Mouse (Mus musculus) bone marrow macrophage, adult 2 months (primary cell): Measurements from ENCODE around the gene Rps21. TPM values are rescaled to one million over a fixed set of nuclear protein-coding genes. Genes with fewer than 3 reads are reported as not detected.
A peak's percentile ranks its signal among the peaks of the same experiment; 100 is the strongest.

Source experiments
- H3K27ac ChIP-seq: 2 replicates; pipeline ENCODE4 v1.5.1; 2012; ENCODE audit warnings: low read depth, low read length; ENCODE audit not compliant: insufficient read depth
- H3K4me1 ChIP-seq: 2 replicates; pipeline ENCODE4 v1.6.1; 2012; ENCODE audit warnings: low read length; ENCODE audit not compliant: control insufficient read depth, insufficient read depth
- H3K4me3 ChIP-seq: 2 replicates; pipeline ENCODE4 v1.5.1; 2012; ENCODE audit warnings: mild to moderate bottlenecking, low read length, moderate library complexity; ENCODE audit not compliant: insufficient read depth
- CTCF ChIP-seq: IDR thresholded peaks from 2 replicates; pipeline ENCODE4 v1.5.1; 2012; ENCODE audit warnings: low read depth, mild to moderate bottlenecking, low read length, moderate library complexity
- POLR2A ChIP-seq: IDR thresholded peaks from 2 replicates; pipeline ENCODE4 v1.6.1; 2012; ENCODE audit warnings: mild to moderate bottlenecking, low read depth, low read length, borderline replicate concordance
- polyA plus RNA-seq: library from polyadenylated mRNA; stranded (reverse); fragments of >200 nt; gene quantifications from 2 replicates; pipeline ENCODE4 v1.2.4, GENCODE M21; 2012; ENCODE audit not compliant: missing spikeins, insufficient read depth, insufficient read length

The Rps21 gene
- polyA plus RNA-seq, 1 experiment = 1,564 TPM

DNA sequence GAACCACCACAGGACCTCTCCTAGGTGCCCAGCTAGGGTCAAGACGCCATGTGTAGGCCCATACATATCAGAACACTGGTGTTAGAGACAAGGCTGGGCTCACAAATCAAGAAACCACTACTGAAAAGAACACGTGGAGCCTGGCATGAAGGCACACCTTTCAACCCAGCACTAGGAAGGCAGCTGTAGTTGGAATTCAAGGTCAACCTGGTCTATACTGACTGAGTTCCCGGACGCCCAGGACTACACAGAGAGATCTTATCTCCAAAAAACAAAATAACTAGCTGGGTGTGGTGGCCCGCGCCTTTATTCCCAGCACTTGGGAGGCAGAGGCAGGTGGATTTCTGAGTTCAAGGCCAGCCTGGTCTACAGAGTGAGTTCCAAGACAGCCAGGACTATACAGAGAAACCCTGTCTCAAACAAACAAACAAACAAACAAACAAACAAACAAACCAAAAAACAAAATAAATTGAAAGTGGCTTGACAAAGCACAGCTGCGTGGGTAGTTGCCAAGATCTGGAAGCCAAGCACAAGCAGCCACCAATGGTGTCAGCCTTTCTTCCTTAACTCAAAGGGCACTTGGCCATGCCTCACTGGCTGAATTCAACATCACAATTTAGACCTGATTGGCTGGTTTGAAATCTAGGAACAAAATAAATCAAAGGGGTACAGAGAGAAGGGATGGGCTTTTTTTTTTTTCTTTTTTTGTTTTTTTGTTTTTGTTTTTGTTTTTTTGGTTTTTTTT, 19.4 kb upstream of the Rps21 start:
- H3K27ac ChIP-seq = no peak overlapping the region
- no peaks in the 10 kb centered on the region for H3K4me1 ChIP-seq
- H3K4me3 ChIP-seq = no peak overlapping the region
- TF ChIP-seq CTCF (no peak), POLR2A (no peak)

DNA sequence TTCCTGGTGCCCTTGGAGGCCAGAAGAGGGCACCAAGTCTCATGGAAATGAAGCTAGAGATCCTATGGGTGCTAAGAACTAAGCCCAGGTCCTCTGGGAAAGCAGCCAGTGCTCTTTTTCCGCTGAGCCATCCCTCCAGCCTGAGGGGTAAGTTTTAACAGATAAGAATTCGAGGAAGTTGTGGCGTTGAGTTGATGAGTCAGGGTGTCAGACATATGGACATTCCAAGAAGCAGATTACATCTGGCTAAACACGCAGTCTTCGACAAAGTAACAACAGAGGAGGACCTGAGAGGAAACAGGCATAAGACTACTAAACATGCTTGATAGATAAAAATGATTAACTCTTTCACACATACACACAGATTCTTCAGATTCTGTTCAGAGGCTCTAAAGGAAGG, 18.6 kb upstream of the Rps21 start:
- Histone ChIP-seq H3K27ac (no peak overlapping the region), H3K4me3 (no peak overlapping the region), H3K4me1 (no peaks in the 10 kb centered on the region)
- no peak for TF ChIP-seq CTCF
- no peak for TF ChIP-seq POLR2A

DNA sequence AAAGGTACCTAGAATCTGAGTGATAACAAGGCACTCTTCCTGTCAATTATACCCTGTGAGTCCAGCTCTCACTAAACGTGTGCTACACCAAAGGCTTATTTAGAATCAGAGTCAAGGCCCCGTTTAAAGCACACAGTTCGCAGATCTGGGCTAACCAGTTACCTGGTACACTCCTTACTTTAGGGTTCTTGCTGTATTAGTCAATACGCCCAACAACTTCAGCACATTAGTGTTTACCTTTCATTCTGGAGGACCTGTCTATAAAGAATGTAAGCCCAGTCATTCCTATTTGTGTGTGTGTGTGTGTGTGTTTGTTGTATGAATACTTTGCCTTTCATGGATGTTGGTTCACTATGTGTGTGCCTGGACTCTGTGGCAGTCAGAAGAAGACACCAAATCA, 14.1 kb upstream of the Rps21 start:
- no peak overlapping the region for H3K4me3 ChIP-seq
- TF ChIP-seq POLR2A (no peak), CTCF (no peak)
- no peaks in the 10 kb centered on the region for H3K4me1 ChIP-seq
- H3K27ac ChIP-seq = no peak overlapping the region

DNA sequence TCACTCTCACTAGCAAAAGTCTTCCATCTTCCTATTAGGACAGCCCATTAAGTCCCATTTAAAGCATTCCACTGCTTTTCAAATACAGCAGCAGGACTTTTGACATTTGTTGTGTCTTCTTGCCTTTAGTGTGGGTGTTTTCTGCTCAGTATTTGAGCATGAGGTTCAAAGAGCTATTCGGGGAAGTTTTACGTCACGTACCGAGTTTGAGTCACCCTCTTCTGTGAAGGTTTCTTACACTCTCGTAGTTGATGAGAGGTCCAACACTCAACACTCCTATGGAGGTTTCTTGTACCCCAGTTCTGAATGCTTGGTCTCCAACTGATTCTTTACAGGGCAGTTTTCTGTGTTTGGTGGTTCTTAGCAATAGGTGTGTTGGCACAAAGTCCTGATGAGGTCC, 9.3 kb upstream of the Rps21 start:
- Histone ChIP-seq H3K4me1 (no peaks in the 10 kb centered on the region), H3K27ac (no peak overlapping the region)
- no peak for TF ChIP-seq CTCF
- no peak for TF ChIP-seq POLR2A

DNA sequence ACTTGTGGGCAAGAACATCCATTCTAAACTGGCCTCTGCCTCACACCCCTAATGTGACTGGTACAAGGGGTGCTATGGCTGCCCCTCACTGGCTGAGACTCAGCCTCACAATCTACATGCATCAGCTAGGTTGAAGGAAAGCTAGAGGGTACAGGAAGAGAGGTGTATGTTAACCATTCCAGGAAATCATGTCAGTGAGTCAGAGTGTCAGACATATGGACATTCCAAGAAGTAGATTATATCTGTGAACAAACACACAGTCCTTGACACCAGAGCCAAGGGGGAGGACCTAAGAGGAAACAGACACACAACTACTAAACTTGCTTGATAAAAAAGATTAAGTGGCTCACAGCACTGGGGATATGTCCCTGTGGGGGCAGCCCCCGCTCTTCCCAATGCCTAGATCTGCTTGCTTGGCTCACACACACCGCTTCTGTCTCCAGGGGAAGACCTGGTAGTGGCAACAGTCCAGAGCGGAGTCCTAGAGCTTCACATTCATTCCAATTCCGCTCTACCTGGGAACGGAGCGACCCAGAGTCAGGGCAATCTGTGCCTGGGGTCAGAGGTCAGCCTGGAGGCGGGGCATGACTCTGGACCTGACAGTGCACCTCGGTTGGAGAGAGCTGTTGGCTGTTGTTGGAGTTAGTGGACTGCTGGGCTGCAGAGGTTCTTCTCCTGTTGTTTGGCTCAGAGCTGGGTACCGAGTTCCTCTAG, 8.1 kb upstream of the Rps21 start:
- no peaks in the 10 kb centered on the region for H3K4me1 ChIP-seq
- no peak overlapping the region for H3K4me3 ChIP-seq
- H3K27ac ChIP-seq = no peak overlapping the region
- TF ChIP-seq CTCF (no peak), POLR2A (no peak)

More for the DNA sequence above, 9.3 kb upstream of the Rps21 start:
- no peak overlapping the region for H3K4me3 ChIP-seq

DNA sequence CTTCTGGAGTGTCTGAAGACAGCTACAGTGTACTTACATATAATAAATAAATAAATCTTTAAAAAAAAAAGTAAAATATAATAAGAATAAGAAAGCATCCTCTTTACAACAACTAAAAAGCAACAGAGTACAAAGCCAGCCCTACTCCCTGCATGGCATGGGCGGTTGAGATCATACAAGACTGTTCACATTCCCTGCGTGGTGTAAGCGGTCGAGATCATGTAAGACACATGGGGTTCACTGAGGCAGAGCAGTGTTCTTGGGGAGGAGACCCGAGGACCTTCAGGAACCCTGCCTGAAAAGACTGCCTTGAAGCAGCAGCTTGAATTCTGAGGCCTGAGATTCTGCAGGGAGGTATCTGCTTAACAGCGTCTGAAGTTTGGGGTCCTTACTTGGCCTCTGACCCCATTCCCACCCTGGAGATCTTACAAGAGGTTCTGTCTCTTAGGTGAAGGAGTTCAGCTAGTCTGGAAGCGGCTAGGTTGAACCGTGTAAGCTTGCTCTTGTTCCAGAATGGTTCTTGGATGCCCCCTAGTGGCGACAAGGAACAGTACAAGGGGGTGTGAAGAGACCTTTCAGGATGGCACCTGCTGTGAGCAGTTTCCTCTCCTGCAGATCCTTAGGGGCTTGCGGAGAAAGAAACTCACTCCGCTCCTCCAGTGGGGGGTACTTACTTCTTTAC, 6.1 kb upstream of the Rps21 start:
- Histone ChIP-seq H3K4me3 (no peak overlapping the region), H3K27ac (no peak overlapping the region), H3K4me1 (peaks cover 5% of the 10 kb centered on the region)
- peak; percentile 64 for TF ChIP-seq CTCF
- TF ChIP-seq POLR2A = no peak

DNA sequence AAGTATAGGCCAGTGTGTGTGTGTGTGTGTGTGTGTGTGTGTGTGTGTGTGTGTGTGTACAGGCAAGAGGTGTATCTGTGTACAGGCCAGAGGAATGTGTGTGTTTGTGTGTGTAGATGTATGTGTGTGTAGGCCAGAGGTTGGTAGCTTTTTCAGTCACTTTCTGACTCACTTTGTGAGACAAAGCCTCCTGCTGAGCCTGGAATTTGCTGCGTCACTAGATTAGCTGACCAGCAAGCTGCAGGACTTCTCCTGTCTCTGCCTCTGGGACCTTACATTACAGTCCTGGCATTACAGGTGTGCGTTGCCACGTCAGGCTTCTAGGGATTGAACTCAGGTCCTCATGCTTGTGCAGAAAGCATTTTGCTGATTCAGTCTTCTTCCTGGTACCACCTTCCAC, 5.3 kb upstream of the Rps21 start:
- TF ChIP-seq CTCF (no peak), POLR2A (no peak)
- Histone ChIP-seq H3K4me3 (no peak overlapping the region), H3K27ac (no peak overlapping the region), H3K4me1 (peaks cover 5% of the 10 kb centered on the region)

DNA sequence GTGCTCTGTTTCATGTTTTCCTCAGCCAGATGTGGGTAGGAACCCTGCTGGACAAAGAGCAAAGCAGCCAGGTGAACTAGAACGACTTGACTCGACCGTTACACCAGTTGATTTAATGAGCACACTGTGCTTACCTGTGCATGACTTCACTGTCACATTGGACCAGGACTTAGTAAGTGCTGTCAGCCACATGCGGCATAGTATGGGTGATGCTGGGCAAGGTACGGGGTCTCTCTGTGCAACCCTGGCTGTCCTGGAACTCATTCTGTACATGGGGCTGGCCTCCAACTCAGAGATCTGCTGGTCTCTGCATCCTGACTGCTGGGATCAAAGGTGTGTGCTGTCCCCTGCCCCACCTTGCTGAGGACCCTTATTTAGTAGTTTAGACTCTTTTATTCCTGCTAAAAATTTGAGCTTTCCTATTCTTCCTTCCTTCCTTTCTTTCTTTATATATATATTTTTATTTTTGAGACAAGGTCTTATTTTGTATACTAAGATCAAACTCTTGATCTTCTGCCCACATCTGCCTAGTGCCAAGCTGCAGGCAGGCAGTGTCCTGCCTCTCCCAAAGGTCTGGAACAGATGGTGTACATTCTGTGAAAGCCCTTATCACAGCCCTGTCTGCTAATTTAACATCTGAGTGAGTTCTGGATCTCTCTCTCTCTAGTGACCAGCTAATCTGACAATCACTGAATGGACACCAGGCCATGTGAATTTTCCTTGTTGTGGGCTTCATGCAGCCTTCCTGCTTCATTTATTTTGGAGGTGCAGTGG, 2.6 kb upstream of the Rps21 start:
- no peak overlapping the region for H3K4me3 ChIP-seq
- H3K4me1 ChIP-seq = peaks cover 5% of the 10 kb centered on the region
- no peak overlapping the region for H3K27ac ChIP-seq
- TF ChIP-seq CTCF (no peak), POLR2A (no peak)

DNA sequence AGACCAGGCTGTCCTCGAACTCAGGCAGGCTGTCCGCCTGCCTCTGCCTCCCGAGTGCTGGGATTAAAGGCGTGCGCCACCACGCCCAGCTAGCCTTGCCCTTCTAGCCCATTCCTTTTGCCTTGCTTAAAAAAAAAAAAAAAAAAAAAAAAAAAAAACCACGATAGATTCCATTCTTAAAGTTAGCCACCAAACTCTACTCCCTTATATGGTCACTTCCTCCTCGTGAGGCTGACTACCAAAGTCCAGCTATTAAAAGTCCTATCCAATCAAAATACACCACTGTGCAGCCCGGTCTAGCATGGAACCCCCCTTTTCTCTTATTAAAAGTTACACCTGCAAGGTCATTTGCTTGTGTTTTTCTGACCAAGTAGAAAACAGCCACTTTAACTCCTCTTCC, 1.5 kb upstream of the Rps21 start:
- H3K4me1 ChIP-seq = peaks cover 5% of the 10 kb centered on the region
- H3K4me3 ChIP-seq = peak overlapping the region; percentile 61

More for the DNA sequence above, 1.5 kb upstream of the Rps21 start:
- no peak for TF ChIP-seq CTCF
- TF ChIP-seq POLR2A = no peak
- H3K27ac ChIP-seq = peak overlapping the region; percentile 56; the same call in 1 of the 2 replicates
